Mouse (Mus musculus) C2C12 (cell line): Measurements from ENCODE around the gene Hyal2. TPM values are rescaled to one million over a fixed set of nuclear protein-coding genes. Genes with fewer than 3 reads are reported as not detected.

Source experiments
- H3K27me3 ChIP-seq: one replicate; pipeline ENCODE4 v1.6.1; 2011; ENCODE audit not compliant: control insufficient read depth, insufficient read depth, insufficient read length
- H3K36me3 ChIP-seq: one replicate; pipeline ENCODE4 v1.6.1; 2011; ENCODE audit not compliant: control insufficient read depth, insufficient read depth
- H3K4me3 ChIP-seq: one replicate; pipeline ENCODE4 v1.5.1; 2011; ENCODE audit warnings: mild to moderate bottlenecking, control low read depth; ENCODE audit not compliant: poor library complexity, insufficient read depth, severe bottlenecking
- H3K79me2 ChIP-seq: one replicate; pipeline ENCODE4 v1.6.1; 2011; ENCODE audit not compliant: control insufficient read depth, insufficient read depth
- H3K79me3 ChIP-seq: one replicate; pipeline ENCODE4 v1.6.1; 2011; ENCODE audit warnings: low read depth, control low read depth
- H3ac ChIP-seq: one replicate; pipeline ENCODE3; 2011; ENCODE audit warnings: low read depth; ENCODE audit not compliant: control insufficient read depth, insufficient read length
- FOSL1 ChIP-seq: IDR thresholded peaks from one replicate; pipeline ENCODE4 v1.8.0; 2011; ENCODE audit warnings: mild to moderate bottlenecking, low read length; ENCODE audit not compliant: poor library complexity, insufficient read depth, severe bottlenecking
- MAX ChIP-seq: IDR thresholded peaks from one replicate; pipeline ENCODE4 v1.6.1; 2011; ENCODE audit warnings: mild to moderate bottlenecking, control low read depth
- MYOD1 ChIP-seq: IDR thresholded peaks from one replicate; pipeline ENCODE4 v1.6.1; 2011; ENCODE audit warnings: low read depth; ENCODE audit not compliant: control insufficient read depth, insufficient read length
- MYOG ChIP-seq: IDR thresholded peaks from one replicate; pipeline ENCODE4 v1.6.1; 2011; ENCODE audit not compliant: control insufficient read depth, insufficient read length; ENCODE audit errors: extremely low read depth
- USF1 ChIP-seq: IDR thresholded peaks from one replicate; pipeline ENCODE4 v1.6.1; 2011; ENCODE audit warnings: low read depth, mild to moderate bottlenecking, control low read depth, moderate library complexity
- polyA plus RNA-seq: library from polyadenylated mRNA; unstranded; fragments of >200 nt; fragmentation: generic; extraction: Trizol; gene quantifications from one replicate; pipeline ENCODE4 v1.2.1, GENCODE M21; 2012; ENCODE audit warnings: missing spikeins

The Hyal2 gene
- polyA plus RNA-seq, 1 experiment = 59.7 TPM

DNA sequence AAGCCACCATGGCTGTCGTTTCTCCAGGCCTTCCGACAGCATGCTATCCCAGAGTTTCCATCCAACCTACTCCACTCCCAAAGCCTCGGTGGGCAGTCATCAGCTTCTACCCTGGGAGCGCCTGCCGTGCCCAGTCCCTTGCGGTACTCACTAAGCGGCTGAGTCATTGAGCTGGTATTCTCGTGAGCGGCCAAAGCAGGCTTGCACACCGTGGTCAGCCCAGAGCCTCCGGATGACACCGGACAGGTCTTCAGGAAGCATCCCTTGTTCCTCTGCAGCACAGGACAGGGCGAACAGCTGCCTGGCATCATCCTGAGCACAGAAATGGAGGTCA is 51.8 kb downstream of the Hyal2 start:
- peaks cover 22% of the 10 kb centered on the region for H3K79me3 ChIP-seq
- H3K79me2 ChIP-seq = peaks cover 46% of the 10 kb centered on the region
- H3K4me3 ChIP-seq = no peak overlapping the region
- H3ac ChIP-seq = no peak overlapping the region
- H3K36me3 ChIP-seq = peaks cover 59% of the 10 kb centered on the region
- no peak for TF ChIP-seq USF1
- TF ChIP-seq FOSL1 = peak; percentile 18
- no peaks in the 10 kb centered on the region for H3K27me3 ChIP-seq

DNA sequence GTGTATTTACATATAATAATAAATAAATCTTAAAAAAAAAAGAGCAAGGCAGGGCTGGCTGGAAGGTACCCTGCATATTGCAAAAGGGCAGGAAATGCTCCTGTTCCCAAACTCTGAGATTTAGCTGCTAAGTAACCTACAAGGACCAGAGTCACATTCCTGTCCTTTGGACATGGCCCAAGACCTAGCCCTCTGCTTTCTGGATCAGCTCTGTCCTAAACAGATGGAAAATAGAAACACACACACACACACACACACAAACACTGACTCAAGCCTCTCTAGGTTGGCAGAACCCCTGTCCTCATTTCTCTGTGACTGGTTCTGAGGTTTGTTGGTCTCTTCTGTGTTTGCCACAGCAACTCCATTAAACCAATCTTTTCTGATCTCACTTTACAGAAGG is 53.2 kb downstream of the Hyal2 start:
- peaks cover 60% of the 10 kb centered on the region for H3K79me2 ChIP-seq
- H3K79me3 ChIP-seq = peaks cover 36% of the 10 kb centered on the region
- no peak overlapping the region for H3ac ChIP-seq
- H3K4me3 ChIP-seq = no peak overlapping the region
- TF ChIP-seq MYOD1 (no peak), USF1 (no peak), MYOG (no peak), FOSL1 (no peak), MAX (no peak)
- no peaks in the 10 kb centered on the region for H3K27me3 ChIP-seq
- H3K36me3 ChIP-seq = peaks cover 49% of the 10 kb centered on the region

Other genes with a start within 250 kb of the Hyal2 start
- gene Hemk1, start 229.6 kb upstream of the Hyal2 start, polyA plus RNA-seq = 14.1 TPM
- gene 6430571L13Rik, start 227.3 kb upstream of the Hyal2 start, polyA plus RNA-seq = 0.04 TPM
- gene Cacna2d2, start 168.3 kb upstream of the Hyal2 start, polyA plus RNA-seq = 0.01 TPM
- gene Tmem115, start 34.0 kb upstream of the Hyal2 start, polyA plus RNA-seq = 33.4 TPM
- 23.7 TPM for gene Cyb561d2, start 25.8 kb upstream of the Hyal2 start, polyA plus RNA-seq
- gene Nprl2, start 25.7 kb upstream of the Hyal2 start, polyA plus RNA-seq = 12.8 TPM
- 0.43 TPM for gene Zmynd10, start 20.6 kb upstream of the Hyal2 start, polyA plus RNA-seq
- 89.7 TPM for gene Rassf1, start 16.4 kb upstream of the Hyal2 start, polyA plus RNA-seq
- 15.9 TPM for gene Tusc2, start 4.7 kb upstream of the Hyal2 start, polyA plus RNA-seq
- gene Hyal1, start 9.0 kb downstream of the Hyal2 start, polyA plus RNA-seq = 1.2 TPM
- gene Naa80, start 10.9 kb downstream of the Hyal2 start, polyA plus RNA-seq = 8.2 TPM
- 0.28 TPM for gene Hyal3, start 12.9 kb downstream of the Hyal2 start, polyA plus RNA-seq
- 71.7 TPM for gene Ifrd2, start 19.7 kb downstream of the Hyal2 start, polyA plus RNA-seq
- gene Sema3b, start 41.3 kb downstream of the Hyal2 start, polyA plus RNA-seq = 13.7 TPM
- gene Gnai2, start 67.4 kb downstream of the Hyal2 start, polyA plus RNA-seq = 449 TPM
- 0.01 TPM for gene Slc38a3, start 101.6 kb downstream of the Hyal2 start, polyA plus RNA-seq
- gene Gnat1, start 111.8 kb downstream of the Hyal2 start, polyA plus RNA-seq = 0.01 TPM
- gene Sema3f, start 142.5 kb downstream of the Hyal2 start, polyA plus RNA-seq = 0.36 TPM
- 29.8 TPM for gene Rbm5, start 203.1 kb downstream of the Hyal2 start, polyA plus RNA-seq